10 mouse cellular contexts compared by ENCODE assay signal in genomic region chr17:49512671-49513085, GRCm38 (mm10). TPM values are rescaled to one million over a fixed set of nuclear protein-coding genes. Genes with fewer than 3 reads are reported as not detected.
DNase-seq lines count a peak whose midpoint lies in the region; ATAC-seq and TF ChIP-seq lines count a peak whose summit lies in the region.
"Had no signal": no experiment of that assay in that cellular context is flagged by ENCODE, and none has a peak within 500 bp of the region (broad histone marks: within the 10 kb centered on the region; RNA-seq: fewer than 3 reads in every experiment).

No protein-coding gene starts in this region.

- no peak overlapping the region for H3K4me3 ChIP-seq in forebrain, postnatal 0 days (ENCODE audit: low read depth, low read length)
- H3K4me3 ChIP-seq in limb, embryonic 10.5 days: no peak overlapping the region

- H3K9me3 ChIP-seq in forebrain, postnatal 0 days (ENCODE audit: low read length): no peaks in the 10 kb centered on the region
- no peaks in the 10 kb centered on the region for H3K9me3 ChIP-seq in limb, embryonic 10.5 days (replicated peaks)

- ATAC-seq in forebrain, postnatal 0 days: peak; percentile 16; the same call in 1 of the 2 replicates
- ATAC-seq in frontal cortex, adult (ENCODE audit: low TSS enrichment): no peak

- no peaks in the 10 kb centered on the region for H3K36me3 ChIP-seq in forebrain, postnatal 0 days (ENCODE audit: insufficient read depth)
- H3K36me3 ChIP-seq in limb, embryonic 10.5 days: peaks cover 10% of the 10 kb centered on the region

- no peak overlapping the region for H3K9ac ChIP-seq in forebrain, postnatal 0 days

- H3K4me1 ChIP-seq in forebrain, postnatal 0 days (ENCODE audit: insufficient read depth): no peaks in the 10 kb centered on the region
- H3K4me1 ChIP-seq in limb, embryonic 10.5 days: peaks cover 8% of the 10 kb centered on the region

- no peak overlapping the region for H3K27ac ChIP-seq in forebrain, postnatal 0 days (ENCODE audit: low read depth, low read length)
- H3K27ac ChIP-seq in limb, embryonic 10.5 days: no peak overlapping the region
- H3K27ac ChIP-seq: stomach, postnatal 0 days had no signal

- intact Hi-C loops in left cerebral cortex, postnatal 4 days (cut with DNase I): no loop called here

- 34% methylated on average over 5 of the region's 5 CpGs for WGBS in forebrain, postnatal 0 days
- WGBS in limb, embryonic 10.5 days: 81% methylated on average over 5 of the region's 5 CpGs

- TF ChIP-seq CTCF in forebrain, postnatal 0 days (IDR thresholded peaks at IDR 0.05; ENCODE audit: low read depth): no peak

- H3K4me2 ChIP-seq in forebrain, postnatal 0 days (ENCODE audit: low read depth): no peak overlapping the region

- no peaks in the 10 kb centered on the region for H3K27me3 ChIP-seq in forebrain, postnatal 0 days (ENCODE audit: insufficient read depth, low read length)
- no peaks in the 10 kb centered on the region for H3K27me3 ChIP-seq in limb, embryonic 10.5 days (ENCODE audit: low read depth, poor library complexity, severe bottlenecking)

- peak; percentile 56 for DNase-seq in left cerebral cortex, postnatal 4 days
- no peak for DNase-seq in left cerebral cortex, adult 8-10 months (ENCODE audit: low spot score in 2 of 2)
- DNase-seq in adrenal gland, postnatal 25 days: peak; percentile 45
- peak; percentile 39 for DNase-seq in forebrain, postnatal 0 days
- DNase-seq in lung, postnatal 10 days: peak; percentile 28
- no peak for DNase-seq in limb, embryonic 10.5 days (ENCODE audit: low spot score)
- DNase-seq in spleen, postnatal 36 days (ENCODE audit: low spot score in 2 of 2): no peak
- DNase-seq: layer of hippocampus, adult 9-11 months had no signal

RNA-seq across cellular contexts. Expression of gene Daam2, which starts 51.5 kb away (rescaled TPM):
- total RNA-seq in left cerebral cortex, postnatal 4 days (2021): 10 to 100 TPM; 14.0 to 15.8 TPM
- total RNA-seq in left cerebral cortex, adult 8-10 months (2022): 10 to 100 TPM; 54.4 to 63.9 (median 56.9) TPM
- 25.6 and 31.0 TPM in 2 replicates for total RNA-seq in adrenal gland, postnatal 25 days (2021)
- total RNA-seq in forebrain, postnatal 0 days (2014; rRNA removed): 7.2 and 10.3 TPM in 2 replicates
- polyA plus RNA-seq in forebrain, postnatal 0 days (2015; fragmentation: Nextera tagmentation; extraction: Ambion mirVana): 0.77 and 1.8 TPM in 2 replicates
- 8.2 and 10.7 TPM in 2 replicates for polyA plus RNA-seq in limb, embryonic 10.5 days (2016; fragmentation: Nextera tagmentation; extraction: Ambion mirVana)

Comparison
In these comparisons a context has a peak if more than half of its experiments do, and no peak if none do; other contexts are left out.
1. DNase-seq: peak in left cerebral cortex, postnatal 4 days (single experiment), adrenal gland, postnatal 25 days (single experiment), forebrain, postnatal 0 days (single experiment) and lung, postnatal 10 days (single experiment); none in left cerebral cortex, adult 8-10 months (0 of 2), limb, embryonic 10.5 days (single experiment) and spleen, postnatal 36 days (0 of 2).